Mouse (Mus musculus): ENCODE data around the gene Plcg2. TPM values are rescaled to one million over a fixed set of nuclear protein-coding genes. Genes with fewer than 3 reads are reported as not detected.
A peak's percentile ranks its signal among the peaks of the same experiment; 100 is the strongest.

Gene Plcg2
- polyA plus RNA-seq, 1 experiment from 2014 or later = 6.1 TPM

- no peaks in the 10 kb centered on the region for H3K36me3 ChIP-seq (replicated peaks)
- H3K4me3 ChIP-seq = no peak overlapping the region
- peak; percentile 74 for DNase-seq (ENCODE audit: extremely low spot score, low spot score)
- WGBS = 44% methylated on average over 5 of the region's 5 CpGs
- no peak overlapping the region for H3K27ac ChIP-seq
- H3K4me1 ChIP-seq = no peaks in the 10 kb centered on the region
- H3K9me3 ChIP-seq = no peaks in the 10 kb centered on the region
- no peaks in the 10 kb centered on the region for H3K27me3 ChIP-seq (ENCODE audit: poor library complexity, severe bottlenecking)
These were observed 71.3 kb downstream of the Plcg2 start for GRCm38 (mm10) chr8:117569409-117569808.

GRCm38 (mm10) chr8:117576291-117576785 is 78.2 kb downstream of the Plcg2 start:
- Histone ChIP-seq H3K4me1 (peaks cover 8% of the 10 kb centered on the region), H3K36me3 (replicated peaks) (no peaks in the 10 kb centered on the region), H3K27me3 (ENCODE audit: poor library complexity, severe bottlenecking) (no peaks in the 10 kb centered on the region), H3K27ac (0 out of 2 replicates have a peak overlapping the region, but pooled peaks have one; percentile 0), H3K9me3 (no peaks in the 10 kb centered on the region), H3K4me3 (no peak overlapping the region)
- 69% methylated on average over 9 of the region's 9 CpGs for WGBS
- DNase-seq (ENCODE audit: extremely low spot score, low spot score) = no peak

GRCm38 (mm10) chr8:117577059-117577458 is 79.0 kb downstream of the Plcg2 start:
- Histone ChIP-seq H3K9me3 (no peaks in the 10 kb centered on the region), H3K4me1 (peaks cover 8% of the 10 kb centered on the region), H3K27ac (no peak overlapping the region), H3K27me3 (ENCODE audit: poor library complexity, severe bottlenecking) (no peaks in the 10 kb centered on the region), H3K36me3 (replicated peaks) (no peaks in the 10 kb centered on the region), H3K4me3 (no peak overlapping the region)
- WGBS = 92% methylated on average over 6 of the region's 6 CpGs
- DNase-seq (ENCODE audit: extremely low spot score, low spot score) = no peak

- no peaks in the 10 kb centered on the region for H3K9me3 ChIP-seq
- H3K4me1 ChIP-seq = peaks cover 8% of the 10 kb centered on the region
- no peak overlapping the region for H3K4me3 ChIP-seq
- H3K27ac ChIP-seq = no peak overlapping the region
- no peak for DNase-seq (ENCODE audit: extremely low spot score, low spot score)
- no peaks in the 10 kb centered on the region for H3K36me3 ChIP-seq (replicated peaks)
- H3K27me3 ChIP-seq (ENCODE audit: poor library complexity, severe bottlenecking) = no peaks in the 10 kb centered on the region
- WGBS = 58% methylated on average over 10 of the region's 10 CpGs
These were observed 79.8 kb downstream of the Plcg2 start for GRCm38 (mm10) chr8:117577883-117578282.

- Histone ChIP-seq H3K27me3 (ENCODE audit: poor library complexity, severe bottlenecking) (no peaks in the 10 kb centered on the region), H3K4me3 (no peak overlapping the region), H3K27ac (no peak overlapping the region), H3K9me3 (no peaks in the 10 kb centered on the region), H3K4me1 (peaks cover 8% of the 10 kb centered on the region), H3K36me3 (replicated peaks) (no peaks in the 10 kb centered on the region)
- no peak for DNase-seq (ENCODE audit: extremely low spot score, low spot score)
- 88% methylated on average over 6 of the region's 6 CpGs for whole genome bisulfite sequencing
These were observed 80.8 kb downstream of the Plcg2 start for GRCm38 (mm10) chr8:117578856-117579255.

GRCm38 (mm10) chr8:117593862-117594261 is 95.8 kb downstream of the Plcg2 start:
- no peak overlapping the region for H3K4me3 ChIP-seq
- peaks cover 3% of the 10 kb centered on the region; the same call in 1 of the 2 replicates for H3K9me3 ChIP-seq
- no peaks in the 10 kb centered on the region; the same call in 1 of the 2 replicates for H3K36me3 ChIP-seq (replicated peaks)
- WGBS = 89% methylated on average over 5 of the region's 5 CpGs
- H3K4me1 ChIP-seq = no peaks in the 10 kb centered on the region
- DNase-seq (ENCODE audit: extremely low spot score, low spot score) = no peak
- no peak overlapping the region for H3K27ac ChIP-seq
- no peaks in the 10 kb centered on the region for H3K27me3 ChIP-seq (ENCODE audit: poor library complexity, severe bottlenecking)

- H3K4me1 ChIP-seq = no peaks in the 10 kb centered on the region
- no peak overlapping the region for H3K27ac ChIP-seq
- H3K36me3 ChIP-seq (replicated peaks) = no peaks in the 10 kb centered on the region; the same call in 1 of the 2 replicates
- DNase-seq (ENCODE audit: extremely low spot score, low spot score) = no peak
- peaks cover 3% of the 10 kb centered on the region; the same call in 1 of the 2 replicates for H3K9me3 ChIP-seq
- no peak overlapping the region for H3K4me3 ChIP-seq
- 85% methylated on average over 2 of the region's 2 CpGs for WGBS
- H3K27me3 ChIP-seq (ENCODE audit: poor library complexity, severe bottlenecking) = no peaks in the 10 kb centered on the region
These were observed 96.9 kb downstream of the Plcg2 start for GRCm38 (mm10) chr8:117595001-117595400.

- no peak overlapping the region for H3K4me3 ChIP-seq
- 89% methylated on average over 5 of the region's 5 CpGs for WGBS
- no peak overlapping the region for H3K27ac ChIP-seq
- no peaks in the 10 kb centered on the region; the same call in 1 of the 2 replicates for H3K36me3 ChIP-seq (replicated peaks)
- no peak for DNase-seq (ENCODE audit: extremely low spot score, low spot score)
- H3K9me3 ChIP-seq = peaks cover 3% of the 10 kb centered on the region; the same call in 1 of the 2 replicates
- no peaks in the 10 kb centered on the region for H3K4me1 ChIP-seq
- no peaks in the 10 kb centered on the region for H3K27me3 ChIP-seq (ENCODE audit: poor library complexity, severe bottlenecking)
These were observed 98.7 kb downstream of the Plcg2 start for GRCm38 (mm10) chr8:117596777-117597176.

- H3K4me3 ChIP-seq = no peak overlapping the region
- WGBS = 77% methylated on average over 13 of the region's 13 CpGs
- H3K36me3 ChIP-seq (replicated peaks) = no peaks in the 10 kb centered on the region; the same call in 1 of the 2 replicates
- peaks cover 3% of the 10 kb centered on the region; the same call in 1 of the 2 replicates for H3K9me3 ChIP-seq
- peak; percentile 19 for DNase-seq (ENCODE audit: extremely low spot score, low spot score)
- H3K27me3 ChIP-seq (ENCODE audit: poor library complexity, severe bottlenecking) = no peaks in the 10 kb centered on the region
- no peak overlapping the region for H3K27ac ChIP-seq
- H3K4me1 ChIP-seq = no peaks in the 10 kb centered on the region
These were observed 102.7 kb downstream of the Plcg2 start for GRCm38 (mm10) chr8:117600839-117601238.

GRCm38 (mm10) chr8:117604101-117604500 is 106.0 kb downstream of the Plcg2 start:
- Histone ChIP-seq H3K27ac (no peak overlapping the region), H3K4me3 (no peak overlapping the region), H3K27me3 (ENCODE audit: poor library complexity, severe bottlenecking) (no peaks in the 10 kb centered on the region), H3K9me3 (no peaks in the 10 kb centered on the region), H3K4me1 (no peaks in the 10 kb centered on the region), H3K36me3 (replicated peaks) (no peaks in the 10 kb centered on the region)
- WGBS = 94% methylated on average over 12 of the region's 12 CpGs
- DNase-seq (ENCODE audit: extremely low spot score, low spot score) = no peak

- Histone ChIP-seq H3K27ac (no peak overlapping the region), H3K4me3 (no peak overlapping the region), H3K27me3 (ENCODE audit: poor library complexity, severe bottlenecking) (no peaks in the 10 kb centered on the region), H3K9me3 (no peaks in the 10 kb centered on the region), H3K4me1 (no peaks in the 10 kb centered on the region), H3K36me3 (replicated peaks) (no peaks in the 10 kb centered on the region)
- WGBS = 92% methylated on average over 14 of the region's 14 CpGs
- DNase-seq (ENCODE audit: extremely low spot score, low spot score) = no peak
These were observed 106.6 kb downstream of the Plcg2 start for GRCm38 (mm10) chr8:117604671-117605070.

GRCm38 (mm10) chr8:117605201-117605600 is 107.1 kb downstream of the Plcg2 start:
- no peak overlapping the region for H3K27ac ChIP-seq
- H3K36me3 ChIP-seq (replicated peaks) = no peaks in the 10 kb centered on the region
- H3K9me3 ChIP-seq = no peaks in the 10 kb centered on the region
- H3K4me3 ChIP-seq = no peak overlapping the region
- WGBS = 96% methylated on average over 8 of the region's 8 CpGs
- no peak for DNase-seq (ENCODE audit: extremely low spot score, low spot score)
- no peaks in the 10 kb centered on the region for H3K27me3 ChIP-seq (ENCODE audit: poor library complexity, severe bottlenecking)
- no peaks in the 10 kb centered on the region for H3K4me1 ChIP-seq

- 94% methylated on average over 10 of the region's 10 CpGs for WGBS
These were observed 112.4 kb downstream of the Plcg2 start for GRCm38 (mm10) chr8:117610506-117610905.

More at GRCm38 (mm10) chr8:117610506-117610905, 112.4 kb downstream of the Plcg2 start:
- H3K27me3 ChIP-seq (ENCODE audit: poor library complexity, severe bottlenecking) = no peaks in the 10 kb centered on the region
- no peak for DNase-seq (ENCODE audit: extremely low spot score, low spot score)
- H3K27ac ChIP-seq = no peak overlapping the region
- H3K9me3 ChIP-seq = no peaks in the 10 kb centered on the region; the same call in 1 of the 2 replicates
- no peaks in the 10 kb centered on the region for H3K4me1 ChIP-seq
- no peak overlapping the region for H3K4me3 ChIP-seq
- no peaks in the 10 kb centered on the region for H3K36me3 ChIP-seq (replicated peaks)

Data from forebrain, embryonic 10.5 days (tissue).